Mouse (Mus musculus): ENCODE data around the gene Cd200.
"Not testable (repeated sequence)": the region's sequence is repeated elsewhere in the genome, so short reads cannot be mapped to it uniquely, and the experiment has no call there.

Cd200 gene

DNA sequence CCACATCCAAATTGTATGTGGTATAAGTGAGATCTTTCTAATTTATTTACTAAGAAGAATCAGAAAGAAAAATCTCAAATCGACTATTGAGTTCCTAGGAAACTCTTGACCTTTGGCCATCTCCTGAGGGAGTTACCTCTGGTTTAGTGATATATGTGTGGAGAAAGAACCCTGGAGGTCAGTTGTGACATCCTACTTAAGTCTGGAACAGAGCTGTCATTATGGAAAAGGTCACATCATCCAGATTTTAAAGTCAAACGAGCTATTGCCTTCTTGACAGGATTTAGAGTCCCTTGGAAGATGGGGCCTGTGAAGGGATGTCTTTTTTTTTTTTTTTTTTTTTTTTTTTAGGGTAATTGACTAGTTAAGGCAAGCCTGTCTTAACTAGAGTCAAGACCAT, 32.0 kb downstream of the Cd200 start:
- DNase-seq: no peak

DNA sequence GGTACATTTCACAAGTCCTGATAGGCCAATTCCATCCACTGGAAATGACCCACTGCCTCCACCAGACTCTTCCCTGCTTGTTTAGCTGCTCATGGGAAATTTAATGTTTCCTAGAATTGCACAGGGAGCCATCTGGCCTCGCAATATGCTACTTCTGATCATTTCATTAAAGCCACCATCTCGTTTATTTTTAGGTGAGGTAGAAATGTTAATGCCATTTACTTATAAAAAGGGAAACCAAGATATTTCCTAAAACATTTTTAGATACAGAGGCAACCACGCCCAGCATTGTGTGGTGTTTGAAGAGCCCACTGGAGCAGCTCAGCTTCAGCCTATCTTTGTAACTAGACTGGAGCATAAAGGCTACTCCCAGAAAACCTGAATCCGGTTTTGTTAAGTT, 32.6 kb downstream of the Cd200 start:
- DNase-seq: no peak

DNA sequence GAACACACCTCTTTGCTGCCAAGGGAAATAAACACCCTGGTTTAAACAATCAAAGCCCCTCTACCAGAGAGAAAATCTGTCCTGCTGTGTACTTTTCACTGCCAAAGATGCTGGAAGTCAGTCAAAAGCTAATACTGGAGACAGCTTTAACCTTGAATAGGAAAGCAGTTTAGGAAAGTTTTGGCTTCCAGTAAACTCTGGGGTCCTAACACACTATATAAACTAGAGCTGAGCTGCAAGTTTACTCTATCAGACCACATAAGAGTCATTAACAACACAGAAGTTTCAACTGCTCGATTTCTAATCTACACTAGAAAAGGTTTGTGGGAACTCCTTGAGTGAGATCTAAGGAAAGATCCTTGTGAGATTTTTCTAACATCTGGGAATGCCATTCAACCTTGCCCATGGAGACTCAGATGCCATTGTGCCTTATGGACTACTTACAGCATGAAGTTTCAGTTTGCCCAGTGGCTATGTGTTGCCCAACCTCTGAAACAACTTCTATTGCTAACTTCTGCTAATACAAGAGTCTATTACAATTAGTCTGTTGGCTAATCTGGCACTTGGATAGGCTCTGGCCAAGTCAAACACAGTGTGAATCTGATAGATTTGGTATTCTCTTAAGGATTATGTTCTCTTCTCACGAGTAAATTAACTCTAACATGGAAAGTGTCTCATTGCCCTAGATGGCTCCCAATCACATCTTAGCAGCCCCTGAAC, 33.2 kb downstream of the Cd200 start:
- no peak for DNase-seq

DNA sequence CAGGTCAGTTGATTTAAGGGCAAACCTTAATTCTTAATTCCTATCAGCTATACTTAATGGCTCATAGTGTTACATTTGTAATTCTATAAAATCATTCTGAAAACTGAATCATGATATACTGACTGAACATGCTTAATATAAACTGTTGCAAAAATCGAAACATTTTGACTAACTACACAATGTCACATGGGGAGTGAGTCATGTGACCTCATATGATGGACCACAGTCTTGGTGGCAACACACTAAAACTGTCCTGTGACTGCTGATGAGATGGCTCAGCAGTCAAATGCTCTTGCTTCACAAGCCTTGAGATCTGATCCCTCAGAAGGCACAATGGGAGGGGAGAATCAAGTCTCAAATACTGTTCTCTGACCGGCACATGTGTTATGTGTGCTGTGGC, 34.8 kb downstream of the Cd200 start:
- DNase-seq: no peak

DNA sequence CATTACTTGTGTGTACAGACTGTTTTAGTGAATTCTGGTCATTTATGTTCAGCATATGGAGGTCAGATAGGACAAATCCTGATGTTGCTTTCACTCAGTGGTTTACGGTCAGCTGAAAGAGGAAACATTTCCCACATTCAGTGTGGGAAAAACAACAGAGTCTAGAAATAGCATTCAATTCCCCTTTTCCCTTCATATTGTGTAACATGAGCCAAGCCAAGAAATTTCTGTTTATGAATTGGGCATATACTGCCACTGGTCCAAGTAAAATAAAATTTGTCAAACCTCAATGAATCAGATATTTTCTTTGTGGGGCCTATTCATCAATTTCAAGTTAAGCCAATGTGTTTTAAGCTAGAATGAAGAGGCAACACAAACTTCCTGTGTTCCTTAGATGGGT, 37.8 kb downstream of the Cd200 start:
- no peak for DNase-seq

DNA sequence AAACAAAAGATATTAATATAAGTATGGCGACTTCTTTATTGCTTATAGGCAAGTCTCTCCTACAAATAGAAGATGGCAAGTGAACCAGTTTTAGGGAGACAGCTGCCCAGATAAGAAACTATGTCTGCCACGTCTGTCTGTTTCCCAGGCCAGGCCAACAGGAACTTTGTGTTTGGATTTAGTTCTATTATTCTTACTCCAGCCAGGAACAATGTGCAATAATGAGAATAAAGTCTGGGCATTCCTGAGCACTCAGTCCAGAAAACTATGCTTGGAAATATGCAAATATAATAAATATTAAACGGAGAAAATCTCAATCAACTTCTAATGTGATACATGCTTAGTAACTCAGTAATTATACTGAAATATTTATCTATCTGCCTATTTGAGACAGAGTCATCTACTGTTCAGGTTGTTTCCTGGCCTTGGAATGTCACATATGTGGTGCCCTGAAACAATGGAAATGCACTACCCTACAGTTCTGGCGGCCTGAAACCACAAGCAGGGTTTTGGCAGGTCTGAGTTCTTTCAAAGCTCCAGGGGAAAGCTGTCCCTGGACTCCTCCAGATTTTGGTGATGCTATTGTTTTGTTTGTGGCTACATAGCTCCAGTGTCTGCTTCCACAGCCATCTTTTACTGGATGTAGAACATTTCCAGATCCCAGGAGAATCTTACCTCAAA, 39.4 kb downstream of the Cd200 start:
- DNase-seq: no peak

DNA sequence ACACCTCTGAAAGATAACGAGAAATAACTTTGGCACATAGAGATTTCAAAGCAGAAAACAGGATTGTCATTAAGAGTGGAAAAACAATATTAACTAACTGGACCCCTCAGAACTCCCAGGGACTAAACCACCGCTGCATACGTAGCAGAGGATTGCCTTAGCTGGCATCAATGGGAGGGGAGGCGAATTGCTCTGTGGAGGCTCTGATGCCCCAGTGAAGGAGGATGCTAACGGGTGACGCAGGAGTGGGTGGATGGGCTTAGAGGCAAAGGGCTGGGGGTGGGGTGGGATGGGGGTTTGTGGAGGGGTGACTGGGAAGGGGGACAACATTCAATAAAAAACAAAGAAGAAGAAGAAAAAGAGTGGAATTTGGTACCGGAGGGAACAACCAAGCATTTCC, 42.7 kb downstream of the Cd200 start:
- DNase-seq: no peak

DNA sequence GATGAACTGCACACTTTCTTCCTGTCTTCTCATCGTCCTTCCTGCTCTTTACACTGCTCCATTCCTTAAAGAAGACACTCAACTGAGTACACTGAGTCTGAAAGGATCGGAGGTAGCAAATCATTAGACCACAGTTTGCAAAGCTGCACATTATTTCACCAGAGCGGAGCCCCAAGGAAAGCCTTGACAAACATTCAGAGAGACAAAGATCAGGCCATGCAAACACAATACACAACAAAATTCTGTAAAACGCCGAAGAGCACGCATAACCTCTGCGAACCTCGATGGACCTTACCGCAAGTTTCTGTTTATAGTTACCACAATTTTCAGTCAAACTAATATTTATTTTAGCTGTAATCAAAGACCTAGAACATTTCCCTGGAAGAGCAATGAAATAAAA, 43.5 kb downstream of the Cd200 start:
- no peak for DNase-seq

DNA sequence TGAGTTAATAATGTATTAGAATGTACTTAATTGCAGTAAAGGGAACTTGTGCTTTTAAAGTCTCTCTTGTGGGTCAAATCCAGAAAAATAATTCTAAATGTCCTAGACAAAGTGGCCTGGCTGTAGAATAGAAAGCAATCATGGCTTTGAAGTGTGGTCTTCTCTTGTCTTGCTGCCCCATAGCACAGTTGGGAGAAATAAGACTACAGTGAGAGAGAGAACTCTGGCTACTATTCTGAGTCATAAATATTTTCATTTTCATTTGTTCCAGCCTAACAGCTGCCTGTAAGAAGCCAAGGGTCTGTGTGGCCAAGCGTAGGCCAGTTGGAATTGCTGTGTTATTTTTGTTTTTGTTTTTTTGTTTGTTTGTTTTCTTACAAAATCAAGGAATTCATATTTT, 44.2 kb downstream of the Cd200 start:
- DNase-seq: no peak

DNA sequence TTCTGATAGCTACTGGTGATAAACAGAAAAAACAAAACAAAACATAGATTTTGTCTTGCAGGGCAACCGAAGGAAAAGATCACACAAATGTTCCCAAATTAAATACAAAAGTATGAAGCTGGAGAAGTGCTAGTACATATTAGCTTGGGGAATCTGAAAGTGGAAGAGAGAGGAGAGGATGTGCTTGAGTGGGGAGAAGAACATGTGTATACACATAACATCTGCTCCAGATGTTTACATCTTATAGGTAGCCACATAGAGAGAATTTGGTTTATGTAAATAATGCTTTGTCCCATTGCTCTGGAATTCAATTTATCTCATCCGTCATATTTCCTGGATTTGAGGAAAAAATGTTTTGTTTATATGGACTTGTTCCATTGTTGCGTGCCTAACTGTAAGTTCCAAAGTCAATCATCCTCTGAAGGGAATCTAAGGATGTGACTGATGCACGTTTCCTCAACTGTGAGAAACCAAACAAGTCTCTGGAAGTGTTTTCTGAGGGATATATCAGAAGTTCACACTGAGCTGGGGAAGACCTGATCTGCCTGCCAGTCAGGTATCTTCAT, 45.3 kb downstream of the Cd200 start:
- DNase-seq: no peak

DNA sequence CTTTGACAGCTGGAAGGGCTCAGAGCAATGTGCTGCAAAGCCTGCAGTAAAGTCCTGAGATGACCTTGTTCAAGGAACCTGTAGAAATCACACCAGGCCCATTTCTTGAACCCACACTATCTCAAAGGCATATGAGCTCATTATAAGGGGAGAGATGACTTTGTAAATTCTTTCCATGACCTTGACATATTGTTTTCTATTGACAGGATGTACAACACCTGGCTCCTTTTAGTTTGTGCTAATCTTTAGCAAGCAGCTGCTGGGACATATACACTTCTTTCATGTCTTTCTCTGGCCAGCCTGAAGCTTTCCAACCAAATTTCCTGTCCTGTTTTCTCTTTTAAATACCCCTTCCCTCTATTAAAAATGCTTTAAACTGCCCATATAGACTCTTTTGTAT, 47.4 kb downstream of the Cd200 start:
- DNase-seq: no peak

DNA sequence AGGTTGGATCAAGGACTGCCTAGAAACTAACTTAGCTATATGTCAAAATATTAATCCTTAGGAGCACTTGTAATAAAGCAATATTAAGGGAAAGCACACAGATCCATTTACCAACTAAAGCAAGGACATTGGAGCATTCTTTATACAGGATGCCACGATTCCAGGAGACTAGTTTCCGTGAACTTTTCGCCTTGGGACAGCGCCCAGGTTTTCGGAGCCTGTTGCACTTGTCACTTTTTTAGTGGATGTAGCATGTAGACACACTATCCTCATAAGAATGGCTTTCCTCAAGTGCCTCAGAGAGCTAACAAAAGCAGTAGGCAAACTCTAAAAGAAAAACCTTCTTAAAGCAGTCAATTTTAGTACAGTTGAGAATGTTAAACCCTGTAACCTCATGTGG, 50.4 kb downstream of the Cd200 start:
- DNase-seq: not testable (repeated sequence)

DNA sequence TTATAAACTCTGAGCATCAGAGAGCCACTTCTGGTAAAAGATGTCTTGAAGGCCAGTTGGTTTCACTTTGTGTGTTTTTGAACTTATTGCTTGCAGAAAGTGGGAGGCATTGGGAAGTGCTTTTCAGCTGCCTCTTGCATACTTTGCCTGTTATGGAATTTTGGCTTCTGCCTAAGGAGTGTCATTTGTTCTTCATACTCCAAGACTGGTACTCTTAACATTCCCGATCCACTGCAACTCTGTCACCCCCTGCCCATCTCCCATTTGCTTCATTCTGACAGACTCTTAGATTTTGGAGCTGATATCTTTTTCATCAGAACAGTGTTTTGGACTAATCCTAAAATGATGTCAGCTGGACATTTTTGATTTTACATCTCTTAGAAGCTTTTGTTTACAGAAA, 51.7 kb downstream of the Cd200 start:
- DNase-seq: no peak

DNA sequence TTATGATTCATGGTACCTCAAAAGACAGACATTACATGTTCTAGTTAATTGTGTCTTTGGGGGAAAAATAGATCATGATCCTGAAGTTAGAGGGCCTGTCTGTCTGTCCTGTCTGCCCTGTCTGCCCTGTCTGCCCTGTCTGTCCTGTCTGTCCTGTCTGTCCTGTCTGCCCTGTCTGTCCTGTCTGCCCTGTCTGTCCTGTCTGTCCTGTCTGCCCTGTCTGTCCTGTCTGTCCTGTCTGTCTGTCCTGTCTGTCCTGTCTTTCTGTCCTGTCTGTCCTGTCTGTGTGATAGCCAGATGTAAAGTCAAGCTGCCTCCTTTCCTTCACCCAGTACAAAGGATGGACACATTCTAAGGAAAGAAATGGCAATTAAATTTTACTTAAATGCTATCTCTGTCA, 56.0 kb downstream of the Cd200 start:
- DNase-seq: no peak

DNA sequence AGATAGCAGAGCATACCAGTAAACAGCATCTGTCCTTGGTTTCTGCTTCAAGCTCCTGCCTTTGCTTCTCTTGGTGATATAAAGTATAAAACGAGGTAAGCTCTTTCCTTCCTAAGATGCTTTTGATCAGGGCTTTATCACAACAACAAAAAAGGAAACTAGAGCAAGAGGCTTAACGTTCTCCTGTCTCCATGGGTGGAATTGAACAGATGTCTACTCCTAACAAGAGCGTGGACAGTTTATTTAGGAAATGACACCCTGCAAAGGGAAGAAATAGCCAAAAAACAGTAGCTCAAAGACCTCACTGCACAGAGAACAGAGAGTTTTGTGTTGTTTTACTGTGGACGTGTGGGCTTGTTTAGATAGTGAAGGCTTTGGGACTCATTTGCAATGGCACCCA, 58.1 kb downstream of the Cd200 start:
- no peak for DNase-seq

DNA sequence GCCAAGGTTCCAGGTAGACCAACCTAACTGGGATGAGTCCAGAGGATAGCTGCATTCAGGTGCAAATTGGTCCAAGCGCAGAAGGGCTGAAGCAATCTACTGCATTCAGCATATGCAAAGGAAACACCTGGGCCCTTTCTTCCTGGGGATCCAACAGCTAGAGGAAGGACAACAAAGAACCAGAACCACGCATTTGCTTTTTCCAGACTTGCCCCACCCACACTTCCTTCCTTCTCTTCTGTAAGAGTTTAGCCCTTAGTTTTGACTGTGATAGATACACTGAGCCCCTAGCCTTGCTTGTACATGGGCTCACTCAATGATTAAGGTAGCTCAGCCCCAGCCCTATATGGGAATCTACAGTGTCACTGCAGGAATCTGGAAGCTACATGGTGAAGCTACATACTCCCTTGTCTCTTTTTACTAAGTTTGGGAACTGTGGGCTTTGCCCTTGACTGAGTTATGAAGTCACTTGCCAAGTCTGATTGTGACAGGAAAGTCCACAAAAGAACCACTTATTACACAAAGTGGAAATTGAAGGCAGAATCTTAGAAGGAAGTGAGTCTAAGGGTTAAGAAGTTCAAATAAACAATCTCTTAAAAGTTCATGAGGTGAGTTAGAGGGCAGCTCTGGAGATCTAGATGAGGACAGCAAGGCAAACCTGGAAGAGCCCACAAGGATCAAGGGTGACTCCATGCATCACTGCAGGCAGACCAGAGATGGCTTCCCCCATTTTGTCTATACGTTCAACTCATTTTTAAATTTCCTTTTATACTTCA, 59.1 kb downstream of the Cd200 start:
- DNase-seq: peak; percentile 12 to 38

DNA sequence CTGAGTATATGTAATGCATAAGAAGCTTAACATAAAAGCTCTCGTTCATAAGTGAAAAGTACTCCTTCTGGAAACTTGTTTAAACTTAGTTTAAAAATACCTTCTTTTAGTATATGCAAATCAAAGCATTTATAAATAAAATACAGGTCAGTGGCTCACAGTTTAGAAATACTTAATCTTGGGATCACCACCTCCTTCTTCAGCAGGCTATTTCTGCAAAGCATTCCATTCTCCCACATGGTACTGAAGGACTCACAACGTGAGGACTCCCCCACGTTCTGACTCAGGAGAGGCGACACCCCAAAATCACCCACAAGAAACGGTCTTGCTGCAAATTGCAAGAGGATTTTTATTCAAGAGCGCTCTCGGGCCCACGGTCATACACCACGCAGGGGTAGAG, 60.6 kb downstream of the Cd200 start:
- DNase-seq: not testable (repeated sequence)

DNA sequence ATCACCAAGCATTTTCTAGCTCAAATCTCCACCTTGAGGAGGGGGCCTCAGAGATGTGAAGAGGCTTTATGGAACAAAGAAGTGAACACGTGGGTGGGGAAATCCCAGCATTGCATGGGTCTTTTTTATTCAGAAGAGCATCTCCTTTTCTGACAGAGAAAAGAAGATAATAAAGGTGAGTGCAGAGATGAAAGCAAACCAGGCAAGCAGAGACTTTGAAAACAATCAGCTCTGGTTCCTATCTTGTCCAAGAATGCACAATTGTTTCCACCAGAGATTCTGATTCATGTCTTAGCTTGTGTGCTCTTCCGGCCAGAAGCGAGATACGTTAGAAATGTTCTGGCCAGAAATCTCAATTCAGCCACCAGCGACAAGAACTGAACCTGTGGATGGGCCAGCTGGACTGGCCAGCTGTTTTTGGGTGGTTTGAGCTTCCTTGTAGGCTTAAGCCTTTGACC, 61.9 kb downstream of the Cd200 start:
- DNase-seq: no peak

DNA sequence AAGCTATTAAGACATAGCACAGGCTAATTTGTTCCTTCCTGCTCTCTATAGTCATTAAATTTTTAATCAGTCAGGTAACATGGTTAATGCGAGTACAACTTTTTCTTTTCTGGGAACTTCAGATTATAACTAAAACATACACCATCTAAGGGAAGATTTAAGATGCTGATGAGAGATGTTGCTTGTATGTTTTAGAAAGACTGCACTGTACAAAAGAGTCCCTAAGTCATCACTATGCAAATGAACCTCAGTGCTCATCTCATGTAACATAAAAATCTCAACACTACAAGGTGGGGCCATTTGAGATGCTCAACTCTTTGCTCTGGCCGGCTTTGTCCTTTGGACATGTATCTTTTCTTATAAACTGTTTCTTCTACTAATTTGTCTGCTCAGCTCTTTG, 62.5 kb downstream of the Cd200 start:
- DNase-seq: no peak

DNA sequence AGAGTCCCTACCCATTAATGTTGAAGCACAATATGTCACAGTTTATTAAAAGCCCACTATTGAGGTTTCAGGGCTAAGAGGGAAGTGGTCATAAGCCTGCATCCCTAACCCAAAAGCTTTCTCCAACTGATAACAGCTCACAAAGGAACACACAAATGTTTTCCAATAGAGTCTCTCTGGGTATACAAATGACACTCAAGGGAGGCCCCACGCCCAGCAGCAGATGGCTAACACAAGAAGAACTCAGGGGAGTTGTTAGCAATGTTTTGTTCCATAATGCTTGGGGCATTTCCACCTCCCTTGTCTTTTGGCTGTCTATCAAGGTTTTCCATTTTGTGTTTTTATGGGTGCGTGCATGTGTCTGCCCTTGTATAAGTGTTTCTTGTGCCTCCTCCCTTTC, 64.0 kb downstream of the Cd200 start:
- DNase-seq: no peak

DNA sequence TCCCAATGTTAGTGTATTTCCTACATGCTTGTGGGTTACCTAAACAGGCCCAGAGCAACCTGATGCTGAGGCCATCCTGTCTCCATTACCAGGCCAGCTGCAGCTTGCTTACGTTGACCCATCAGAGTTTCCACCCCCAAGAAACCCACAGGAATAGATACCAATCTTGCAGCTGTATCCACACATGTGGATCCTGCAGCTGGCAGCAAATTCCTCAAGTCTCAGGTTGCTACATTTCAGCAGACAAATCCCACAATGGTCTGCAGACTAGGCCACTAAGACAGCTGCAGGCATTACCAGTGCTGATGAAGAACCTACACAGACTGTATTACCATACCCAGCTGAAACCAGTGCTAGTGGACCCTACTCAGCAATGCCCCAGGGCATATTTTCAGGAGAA, 72.4 kb downstream of the Cd200 start:
- DNase-seq: no peak

DNA sequence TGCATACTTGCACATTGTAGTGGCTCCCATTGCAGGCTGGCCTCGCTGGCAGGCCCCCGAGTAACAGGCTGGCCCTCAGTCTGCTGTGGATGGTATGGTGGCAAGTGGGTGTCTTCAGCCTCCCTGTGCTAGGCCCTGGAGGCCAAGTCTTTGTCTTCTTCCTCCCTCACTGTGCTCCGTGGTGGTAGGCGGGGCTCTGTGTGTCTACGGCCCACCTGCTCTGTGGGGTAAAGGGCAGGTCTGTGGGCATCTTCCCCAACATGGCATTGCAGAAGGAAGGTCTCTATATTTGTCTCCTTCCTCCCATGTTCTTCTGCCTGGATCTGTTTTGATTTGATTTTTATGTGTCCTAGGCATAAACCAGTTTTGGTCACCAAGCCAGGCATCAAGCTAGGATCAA, 74.0 kb downstream of the Cd200 start:
- no peak for DNase-seq

DNA sequence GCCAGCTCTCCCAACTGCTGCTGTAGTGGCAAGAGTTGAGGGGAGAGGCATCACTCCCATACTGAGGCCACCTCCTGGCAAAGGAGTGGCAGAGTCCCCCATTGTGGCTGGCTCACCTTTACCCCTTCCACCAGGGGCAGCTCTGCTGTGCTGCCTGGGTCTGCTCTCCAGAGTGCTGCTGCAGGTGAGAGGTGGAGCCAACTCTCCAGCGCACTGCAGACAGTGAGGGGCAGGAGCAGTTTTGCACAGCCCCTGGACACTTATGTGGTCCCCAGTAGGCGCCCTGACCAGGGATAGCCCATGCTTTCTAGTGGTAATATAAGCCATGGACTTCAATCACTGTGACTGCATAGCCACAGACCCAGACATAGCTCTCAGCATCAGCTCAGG, 74.5 kb downstream of the Cd200 start:
- peak in 1 of 2 experiments; percentile 10 for DNase-seq
